Mouse (Mus musculus) lung, adult 18-20 months (tissue): ENCODE results near the gene Ung.

Experiments
- DNase-seq, 2 experiments: peaks; one replicate each; pipeline ENCODE4 v3.0.0; 2022; ENCODE audit warnings: mixed read lengths in 2 of 2

Ung gene

GRCm38 (mm10) chr5:114131521-114131840 is 1.3 kb downstream of the Ung start:
- peak; percentile 55 to 64 for DNase-seq

- DNase-seq, result no peak
Observed at GRCm38 (mm10) chr5:114132841-114133240, 2.7 kb downstream of the Ung start.

GRCm38 (mm10) chr5:114134091-114134534 is 3.9 kb downstream of the Ung start:
- DNase-seq, result peak; percentile 59 to 71

GRCm38 (mm10) chr5:114135516-114135915 is 5.3 kb downstream of the Ung start:
- no peak for DNase-seq

GRCm38 (mm10) chr5:114137481-114138276 is 7.5 kb downstream of the Ung start:
- DNase-seq, result no peak

- peak; percentile 31 to 44 for DNase-seq
Observed at GRCm38 (mm10) chr5:114138277-114139164, 8.3 kb downstream of the Ung start.

- DNase-seq, result peak; percentile 88 to 92
Observed at GRCm38 (mm10) chr5:114139175-114139574, 9.0 kb downstream of the Ung start.

- DNase-seq, result no peak
Observed at GRCm38 (mm10) chr5:114146028-114146888, 16.1 kb downstream of the Ung start, which contains the start of gene Acacb. TSS of gene Acacb (plus strand) at chr5:114146535.

- no peak for DNase-seq
Observed at GRCm38 (mm10) chr5:114147043-114147972, 17.1 kb downstream of the Ung start.

- DNase-seq, result no peak
Observed at GRCm38 (mm10) chr5:114152359-114153092, 22.3 kb downstream of the Ung start.

GRCm38 (mm10) chr5:114153490-114153889 is 23.3 kb downstream of the Ung start:
- no peak for DNase-seq

GRCm38 (mm10) chr5:114154765-114155164 is 24.6 kb downstream of the Ung start:
- DNase-seq, result no peak

GRCm38 (mm10) chr5:114155168-114155933 is 25.2 kb downstream of the Ung start:
- DNase-seq, result peak; percentile 81 to 86

GRCm38 (mm10) chr5:114157236-114157635 is 27.1 kb downstream of the Ung start:
- no peak for DNase-seq

GRCm38 (mm10) chr5:114161424-114161823 is 31.2 kb downstream of the Ung start:
- DNase-seq, result no peak

GRCm38 (mm10) chr5:114162106-114162815 is 32.1 kb downstream of the Ung start:
- no peak for DNase-seq

GRCm38 (mm10) chr5:114163117-114163696 is 33.0 kb downstream of the Ung start:
- no peak for DNase-seq

- no peak for DNase-seq
Observed at GRCm38 (mm10) chr5:114170345-114170744, 40.2 kb downstream of the Ung start.

GRCm38 (mm10) chr5:114172936-114173335 is 42.8 kb downstream of the Ung start:
- no peak for DNase-seq
